Mouse (Mus musculus) testis, adult 2 months (tissue): ENCODE measurements at regions not wholly inside any gene's neighbourhood (a gene's known extent, or its start where the extent isn't known, plus 50 kb on each side); places are given as distances from the start of the nearest gene placed in this dataset.

Experiments
- H3K27ac ChIP-seq: fragments of 200-500 bp; 2 replicates; pipeline ENCODE4 v1.5.1; 2012; ENCODE audit warnings: low read depth, low read length; ENCODE audit not compliant: control insufficient read depth, insufficient read depth
- H3K27me3 ChIP-seq: fragments of 200-500 bp; 2 replicates; pipeline ENCODE4 v1.6.1; 2012; ENCODE audit warnings: mild to moderate bottlenecking, low read length, moderate library complexity; ENCODE audit not compliant: control insufficient read depth, insufficient read depth
- H3K36me3 ChIP-seq: fragments of 200-500 bp; 2 replicates; pipeline ENCODE4 v1.6.1; 2012; ENCODE audit warnings: mild to moderate bottlenecking, low read length; ENCODE audit not compliant: control insufficient read depth, insufficient read depth
- H3K4me1 ChIP-seq: fragments of 200-500 bp; 2 replicates; pipeline ENCODE4 v1.6.1; 2012; ENCODE audit warnings: low read length; ENCODE audit not compliant: control insufficient read depth, insufficient read depth
- H3K4me3 ChIP-seq: fragments of 200-500 bp; 2 replicates; pipeline ENCODE4 v1.5.1; 2012; ENCODE audit warnings: low read depth, mild to moderate bottlenecking, low read length, moderate library complexity, mixed read lengths; ENCODE audit not compliant: control insufficient read depth
- CTCF ChIP-seq: fragments of 200-500 bp; IDR thresholded peaks from 2 replicates; pipeline ENCODE4 v1.5.1; 2012; ENCODE audit warnings: low read depth, mild to moderate bottlenecking, inconsistent platforms, low read length, moderate library complexity; ENCODE audit not compliant: control insufficient read depth, insufficient read depth, insufficient replicate concordance
- POLR2A ChIP-seq: fragments of 200-500 bp; IDR thresholded peaks from 2 replicates; pipeline ENCODE4 v1.6.1; 2012; ENCODE audit warnings: low read depth, mild to moderate bottlenecking, inconsistent platforms, low read length, moderate library complexity; ENCODE audit not compliant: control insufficient read depth

DNA sequence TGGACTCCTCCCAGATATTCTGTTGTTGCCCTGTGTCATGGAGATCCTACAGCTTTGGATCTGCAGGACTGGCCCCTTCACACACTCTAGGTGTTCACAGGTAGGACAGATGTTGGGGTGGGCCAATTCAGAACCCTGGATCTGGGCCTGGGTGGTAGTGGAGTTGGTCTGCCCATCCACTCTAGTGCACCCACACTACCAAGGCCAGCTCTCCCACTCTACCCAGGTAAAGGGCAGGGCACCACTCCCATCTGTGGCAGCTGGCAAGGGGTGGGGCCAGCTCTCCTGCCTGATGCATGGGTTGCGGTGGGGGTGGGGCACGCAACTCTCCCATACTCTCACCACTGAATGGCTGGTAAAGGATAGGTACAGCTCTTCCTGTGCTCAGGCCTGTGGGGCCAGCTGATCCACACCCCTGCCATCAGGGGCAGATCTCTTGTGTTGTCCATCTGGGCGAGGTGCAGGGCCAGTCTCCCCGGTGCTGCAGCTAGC, 76.5 kb downstream of the Gja1 start:
- TF ChIP-seq POLR2A (no peak), CTCF (no peak)
- Histone ChIP-seq H3K36me3 (no peaks in the 10 kb centered on the region), H3K27ac (no peak overlapping the region), H3K27me3 (no peaks in the 10 kb centered on the region), H3K4me1 (no peaks in the 10 kb centered on the region), H3K4me3 (no peak overlapping the region)

GRCm38 (mm10) chr10:56455867-56456468, 78.8 kb downstream of the Gja1 start:
- Histone ChIP-seq H3K27me3 (no peaks in the 10 kb centered on the region), H3K36me3 (no peaks in the 10 kb centered on the region), H3K4me3 (no peak overlapping the region), H3K4me1 (no peaks in the 10 kb centered on the region), H3K27ac (no peak overlapping the region)
- TF ChIP-seq POLR2A (no peak), CTCF (no peak)

GRCm38 (mm10) chr10:56468537-56468936, 91.4 kb downstream of the Gja1 start:
- no peak overlapping the region for H3K4me3 ChIP-seq
- H3K4me1 ChIP-seq, result no peaks in the 10 kb centered on the region
- no peaks in the 10 kb centered on the region for H3K36me3 ChIP-seq
- no peaks in the 10 kb centered on the region for H3K27me3 ChIP-seq
- no peak for TF ChIP-seq POLR2A
- no peak for TF ChIP-seq CTCF
- peak overlapping the region; percentile 2; the same call in 1 of the 2 replicates for H3K27ac ChIP-seq

DNA sequence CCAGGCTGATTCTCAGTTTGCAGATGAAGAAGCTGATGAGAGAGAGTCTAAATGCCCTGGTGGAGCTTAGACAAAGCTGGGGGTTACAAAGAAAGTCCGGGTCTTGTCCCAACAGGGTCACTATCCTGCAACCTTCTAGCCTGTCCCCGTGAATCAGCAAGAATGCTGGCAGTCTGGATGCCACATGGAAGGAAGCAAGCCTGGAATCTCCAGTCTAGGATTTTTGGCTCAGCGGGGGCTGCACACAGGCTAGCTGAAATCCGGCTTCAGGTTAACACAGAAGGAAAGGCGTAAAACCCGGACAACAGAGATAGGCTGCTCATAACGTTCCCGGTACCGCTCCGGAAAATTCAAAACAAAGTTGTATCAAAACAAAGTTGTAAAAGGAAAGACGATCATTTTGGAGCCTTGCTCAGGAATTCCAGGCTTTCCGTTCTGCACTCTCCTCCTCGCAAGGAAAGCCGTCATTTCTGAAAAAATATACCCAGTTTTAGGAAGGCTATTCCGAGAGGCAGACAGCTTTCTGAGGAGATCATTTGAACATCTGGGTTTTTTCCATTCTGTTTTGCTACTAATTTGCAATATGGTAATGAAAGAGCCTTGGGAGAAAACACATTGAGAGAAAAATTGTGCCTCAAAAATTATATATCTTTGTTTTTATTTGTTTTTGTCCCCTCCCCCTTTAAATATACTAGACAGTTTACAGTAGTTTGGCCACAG, 92.0 kb downstream of the Gja1 start:
- peak overlapping the region; percentile 2; the same call in 1 of the 2 replicates for H3K27ac ChIP-seq

DNA sequence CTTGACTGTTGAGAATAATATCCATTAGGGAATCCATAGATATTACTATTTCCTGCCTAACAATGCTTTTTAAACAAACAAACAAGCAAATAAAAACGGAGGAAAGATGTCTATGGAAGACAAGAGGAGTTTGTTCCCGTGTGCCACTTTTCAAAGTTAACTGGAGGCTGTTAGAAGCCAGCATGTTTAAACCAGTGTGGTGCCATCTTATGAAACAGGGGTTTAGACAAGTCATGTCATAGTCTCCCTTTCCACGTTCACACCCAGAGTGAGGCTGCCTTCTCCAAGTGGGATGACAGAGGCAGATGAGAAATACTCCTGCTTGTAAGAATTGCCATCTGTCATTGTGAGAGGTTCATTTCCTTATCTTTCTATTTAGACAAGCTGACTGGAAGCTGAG, 92.8 kb downstream of the Gja1 start:
- TF ChIP-seq POLR2A, result no peak
- no peaks in the 10 kb centered on the region for H3K36me3 ChIP-seq
- H3K4me3 ChIP-seq, result no peak overlapping the region
- no peaks in the 10 kb centered on the region for H3K4me1 ChIP-seq
- H3K27ac ChIP-seq, result 0 out of 2 replicates have a peak overlapping the region, but pooled peaks have one; percentile 6
- H3K27me3 ChIP-seq, result no peaks in the 10 kb centered on the region

More for the DNA sequence above, 92.0 kb downstream of the Gja1 start:
- TF ChIP-seq CTCF, result no peak
- TF ChIP-seq POLR2A, result no peak
- no peaks in the 10 kb centered on the region for H3K27me3 ChIP-seq
- no peaks in the 10 kb centered on the region for H3K4me1 ChIP-seq
- no peaks in the 10 kb centered on the region for H3K36me3 ChIP-seq
- H3K4me3 ChIP-seq, result no peak overlapping the region

- Histone ChIP-seq H3K36me3 (no peaks in the 10 kb centered on the region), H3K27ac (no peak overlapping the region; the same call in 1 of the 2 replicates), H3K4me3 (no peak overlapping the region), H3K27me3 (no peaks in the 10 kb centered on the region), H3K4me1 (no peaks in the 10 kb centered on the region)
- TF ChIP-seq POLR2A, result no peak
- TF ChIP-seq CTCF, result no peak
Observed at GRCm38 (mm10) chr10:56474951-56475350, 97.8 kb downstream of the Gja1 start.

DNA sequence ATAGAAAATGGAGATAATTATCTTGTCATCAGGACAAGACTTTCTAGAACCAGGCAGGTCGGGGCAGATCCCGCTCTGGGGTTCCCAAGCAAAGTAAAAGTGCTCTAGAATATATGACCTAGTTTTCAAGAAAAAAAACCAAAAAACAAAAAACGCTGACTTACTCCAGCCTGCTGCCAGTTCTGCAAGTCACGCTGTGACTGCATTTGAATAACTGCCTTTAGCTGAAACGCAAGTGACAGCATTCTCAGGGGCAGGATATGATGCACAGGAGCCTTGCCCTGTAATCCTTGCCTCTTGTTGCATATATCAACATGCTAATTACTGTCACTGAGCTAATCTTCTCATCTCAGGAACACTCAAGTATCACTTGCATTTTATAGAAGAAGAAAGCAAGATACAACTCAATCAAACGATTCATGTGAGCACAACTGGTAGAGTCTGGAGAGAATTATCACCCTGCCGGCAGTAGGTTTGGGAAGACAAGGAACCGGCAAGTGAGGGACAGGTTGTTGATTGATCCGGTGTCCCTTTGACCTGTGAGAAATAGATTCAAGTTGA, 105.1 kb downstream of the Gja1 start:
- H3K4me1 ChIP-seq, result no peaks in the 10 kb centered on the region
- H3K4me3 ChIP-seq, result no peak overlapping the region
- H3K27ac ChIP-seq, result 0 out of 2 replicates have a peak overlapping the region, but pooled peaks have one; percentile 25
- H3K36me3 ChIP-seq, result no peaks in the 10 kb centered on the region
- H3K27me3 ChIP-seq, result no peaks in the 10 kb centered on the region
- TF ChIP-seq POLR2A, result no peak
- no peak for TF ChIP-seq CTCF
